Mouse (Mus musculus) liver, adult (tissue): ENCODE measurements around the gene Dcp1a.
A peak's percentile ranks its signal among the peaks of the same experiment; 100 is the strongest.

Experiments
- GATA4 ChIP-seq: IDR thresholded peaks from 2 replicates; pipeline ENCODE4 v1.6.1; 2014; ENCODE audit warnings: mild to moderate bottlenecking, low read length; ENCODE audit not compliant: insufficient replicate concordance

Gene Dcp1a

GRCm38 (mm10) chr14:30548965-30549776, 69.8 kb downstream of the Dcp1a start:
- TF ChIP-seq GATA4, result peak; percentile 10; the same call in 1 of the 2 replicates

DNA sequence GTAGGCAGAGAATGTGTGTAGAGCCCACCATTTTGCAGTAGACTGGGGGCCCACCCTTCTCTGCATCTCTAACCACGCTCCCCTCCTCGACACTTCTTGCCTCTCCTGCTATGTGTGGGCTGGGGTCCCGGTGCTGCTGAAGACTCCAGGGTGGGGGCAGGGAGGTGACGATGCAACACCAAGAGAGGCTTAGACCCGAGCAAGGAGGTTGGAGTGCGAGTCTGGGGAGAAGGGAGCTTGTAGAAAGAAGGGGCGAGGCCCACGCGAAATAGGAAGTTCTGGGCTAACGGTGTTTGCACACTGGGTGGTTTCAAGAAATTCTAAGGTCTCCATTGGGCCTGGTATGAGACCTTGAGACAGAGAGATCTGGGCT, 70.4 kb downstream of the Dcp1a start:
- no peak for TF ChIP-seq GATA4

DNA sequence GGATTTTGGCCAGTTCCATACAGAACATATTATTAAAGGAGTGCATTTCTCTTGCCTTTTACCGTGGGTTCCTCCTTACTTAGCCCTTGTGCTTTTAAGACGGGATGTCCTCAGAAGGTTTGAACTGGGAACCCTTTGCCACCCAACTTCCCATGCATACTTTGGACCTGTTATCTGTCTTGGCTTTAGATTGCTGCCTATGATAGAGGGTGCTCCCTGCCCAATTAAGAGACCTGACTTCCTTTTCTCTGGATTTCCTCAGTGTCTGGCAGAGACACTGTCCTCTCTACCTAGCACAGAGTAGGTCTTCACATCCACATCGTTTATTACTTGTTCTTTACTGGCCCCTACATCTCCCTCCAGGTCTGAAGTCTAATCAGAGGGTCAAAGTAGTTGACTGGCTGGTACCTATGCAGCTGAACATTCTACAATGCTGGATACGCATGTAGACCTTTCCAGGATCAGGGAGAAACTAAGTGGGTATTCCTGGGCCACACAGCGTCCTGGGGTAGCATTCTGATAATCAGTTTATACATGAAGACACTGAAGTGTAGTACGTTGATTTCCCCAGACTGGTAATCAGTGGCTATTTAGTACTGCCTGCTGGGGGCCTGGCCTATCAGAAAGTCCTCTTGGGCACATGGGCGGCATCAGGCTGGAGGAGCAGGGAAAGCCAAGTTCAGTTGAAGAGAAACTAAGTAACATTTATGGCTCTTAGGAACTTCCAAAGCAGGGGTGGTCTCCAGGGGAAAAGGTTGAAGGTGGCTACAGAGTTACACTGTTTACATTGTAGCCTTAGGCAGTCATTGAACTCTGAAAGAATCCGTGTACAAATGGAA, 71.1 kb downstream of the Dcp1a start:
- no peak for TF ChIP-seq GATA4

DNA sequence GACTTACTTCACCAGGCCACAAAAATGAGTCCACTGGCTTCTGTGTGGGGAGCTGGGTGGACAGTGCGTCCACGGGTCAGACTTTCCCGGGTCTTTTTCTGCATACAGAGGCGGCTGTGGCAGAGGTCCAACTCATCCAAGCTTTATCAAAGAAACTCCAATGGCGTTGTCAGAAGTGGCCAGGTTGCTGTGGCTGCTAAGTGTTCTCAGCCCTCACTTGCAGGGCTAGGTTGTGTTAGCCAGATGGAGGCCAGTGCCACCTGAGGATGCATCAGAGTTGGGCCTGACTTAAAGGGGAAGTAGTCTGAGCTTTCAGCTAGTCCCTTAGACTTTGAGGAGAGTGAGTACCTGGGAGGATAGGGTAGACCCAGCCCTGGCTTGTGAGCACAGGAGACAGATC, 72.2 kb downstream of the Dcp1a start:
- TF ChIP-seq GATA4, result no peak

DNA sequence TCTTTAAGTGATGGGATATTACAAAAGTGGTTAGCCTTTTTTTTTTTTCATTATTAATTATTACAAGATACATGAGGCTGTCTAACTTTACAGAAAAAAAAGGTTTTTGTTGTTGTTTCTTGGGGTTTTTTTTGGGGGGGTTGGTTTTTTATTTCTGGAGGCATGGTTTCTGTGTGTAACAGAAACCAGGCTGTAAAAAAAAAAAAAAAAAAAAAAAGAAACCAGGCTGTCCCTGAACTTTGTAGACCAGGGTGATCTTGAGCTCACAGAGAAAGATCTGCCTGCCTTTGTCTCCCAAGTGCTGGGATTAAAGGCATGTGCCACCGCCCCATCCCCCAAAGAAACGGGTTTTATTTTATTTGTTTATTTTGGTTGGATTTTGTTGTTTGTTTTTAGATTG, 72.6 kb downstream of the Dcp1a start:
- no peak for TF ChIP-seq GATA4

- TF ChIP-seq GATA4, result no peak
These were observed 73.8 kb downstream of the Dcp1a start for GRCm38 (mm10) chr14:30553185-30553584.

DNA sequence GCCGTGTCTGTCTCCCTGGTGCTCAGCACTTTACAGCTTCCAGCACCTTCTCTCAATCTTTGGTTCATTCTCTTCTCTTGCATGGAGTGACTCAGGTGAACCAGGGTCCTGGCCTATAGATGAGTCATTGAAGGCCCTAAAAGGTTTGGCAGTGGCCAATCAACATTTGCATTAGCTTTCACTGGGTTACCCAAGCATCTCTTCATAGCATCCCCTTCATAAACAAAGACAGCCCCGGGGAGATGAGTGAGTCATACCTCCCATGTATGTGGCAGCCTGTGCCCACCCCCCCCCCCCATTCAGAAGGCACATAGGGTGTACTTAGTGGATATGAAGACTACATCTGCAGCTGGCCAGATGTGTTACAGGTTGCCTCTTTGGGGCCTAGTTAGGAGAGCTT, 77.3 kb downstream of the Dcp1a start:
- no peak for TF ChIP-seq GATA4

DNA sequence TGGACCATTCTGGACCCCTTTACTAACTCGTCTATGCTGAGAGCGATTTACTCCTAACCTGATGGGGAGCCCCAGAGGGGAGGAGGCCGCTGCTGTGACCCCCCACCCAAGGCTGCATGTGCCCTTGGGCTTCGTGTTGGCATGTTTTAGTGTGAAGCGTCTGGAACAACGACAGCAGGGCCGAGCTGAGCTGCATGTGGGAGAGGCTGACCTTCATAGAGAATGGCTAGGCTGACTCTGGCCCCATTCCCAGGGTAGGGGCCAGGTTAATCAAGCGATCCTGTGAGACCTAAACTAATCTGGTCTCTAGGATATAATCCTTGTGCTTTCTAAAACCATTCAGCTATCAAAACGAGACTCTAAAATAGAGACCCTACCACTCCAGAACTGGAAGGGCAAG, 78.4 kb downstream of the Dcp1a start:
- TF ChIP-seq GATA4, result no peak

DNA sequence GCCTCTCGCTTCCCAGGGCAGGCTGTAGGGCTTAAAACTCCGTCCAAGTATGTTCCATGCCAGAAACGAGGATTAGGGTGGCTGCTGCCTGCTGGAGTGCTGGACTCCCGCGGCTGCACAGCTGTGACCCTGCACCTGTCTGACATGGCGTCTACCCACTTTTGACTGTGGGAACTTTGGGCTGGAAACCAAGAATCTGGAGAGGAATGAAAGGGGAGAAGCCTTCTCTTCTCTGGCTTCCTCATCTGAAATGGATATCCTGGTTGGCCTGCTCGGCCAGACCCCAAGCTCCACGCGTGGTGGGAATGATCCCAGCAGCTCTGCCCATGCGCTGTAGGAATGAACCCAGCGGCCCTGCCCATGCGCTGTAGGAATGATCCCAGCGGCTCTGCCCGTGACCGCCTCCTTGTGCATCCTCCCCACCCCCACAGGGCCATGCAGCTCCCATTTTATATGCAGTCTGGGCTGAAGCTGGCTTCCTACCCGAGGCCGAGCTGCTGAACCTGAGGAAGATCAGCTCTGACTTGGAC, 80.1 kb downstream of the Dcp1a start:
- TF ChIP-seq GATA4, result no peak

DNA sequence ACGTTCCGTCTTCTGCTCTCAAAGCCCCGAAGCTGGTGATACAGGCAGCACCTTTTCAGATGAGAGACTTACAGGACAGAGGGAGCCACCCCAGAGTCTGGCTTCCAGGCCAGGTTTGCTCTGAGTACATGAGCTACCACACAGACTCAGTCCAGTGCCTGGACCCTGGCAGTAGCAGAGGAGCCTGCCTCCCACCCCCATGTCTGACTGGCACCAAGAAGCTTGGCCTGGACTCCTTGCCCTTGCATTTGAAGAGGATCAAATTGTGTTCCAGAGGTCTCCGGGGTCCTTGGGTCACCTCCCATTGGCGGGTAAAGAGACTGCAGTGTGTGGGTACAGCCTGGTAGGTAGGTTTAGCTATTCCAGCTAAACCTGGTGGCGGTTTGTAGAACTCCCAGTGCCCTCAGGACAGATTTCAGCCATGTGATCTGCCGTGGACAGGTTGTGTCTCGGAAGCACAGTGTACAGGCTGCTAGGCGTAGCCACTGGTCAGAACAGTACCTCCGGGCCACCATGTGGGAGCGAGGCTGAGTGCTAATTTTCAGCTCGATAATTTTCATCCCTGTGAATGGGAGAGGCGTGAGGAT, 81.6 kb downstream of the Dcp1a start:
- TF ChIP-seq GATA4, result no peak

DNA sequence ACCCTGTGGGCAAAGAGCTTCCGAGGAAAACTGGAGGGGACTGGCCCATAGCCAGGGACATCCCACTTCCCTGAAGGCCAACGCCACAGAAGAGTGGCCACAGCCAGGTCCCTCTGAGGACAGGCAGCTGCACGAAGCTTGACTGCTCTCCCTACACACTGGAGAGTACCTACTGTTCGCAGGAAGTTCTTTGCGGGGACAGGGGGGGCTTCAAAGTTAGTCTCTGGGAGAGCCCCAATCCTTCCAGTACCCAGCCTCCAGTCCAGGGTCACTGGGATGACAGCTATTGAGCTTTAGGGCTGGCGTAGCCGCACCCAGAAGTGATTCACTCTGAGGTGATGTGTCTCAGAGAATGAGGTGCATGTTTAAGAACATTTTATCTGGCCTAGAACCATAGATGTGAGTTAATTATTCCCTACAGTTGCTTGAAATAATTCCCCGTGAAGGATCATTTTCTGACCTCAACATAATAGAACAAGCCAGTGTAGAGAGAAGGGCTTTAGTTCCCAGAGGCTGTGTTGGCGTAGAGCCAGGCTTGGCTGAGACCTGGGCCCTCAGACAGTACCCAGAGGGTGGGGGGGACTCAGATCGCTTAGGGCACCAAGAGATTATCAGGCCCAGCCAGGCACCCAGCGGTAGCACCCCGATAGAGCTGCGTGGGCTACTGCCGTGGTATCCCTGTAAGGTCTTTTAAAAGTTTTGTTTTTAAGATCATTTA, 82.3 kb downstream of the Dcp1a start:
- no peak for TF ChIP-seq GATA4

- TF ChIP-seq GATA4, result no peak
These were observed 83.0 kb downstream of the Dcp1a start for GRCm38 (mm10) chr14:30562343-30562742.

DNA sequence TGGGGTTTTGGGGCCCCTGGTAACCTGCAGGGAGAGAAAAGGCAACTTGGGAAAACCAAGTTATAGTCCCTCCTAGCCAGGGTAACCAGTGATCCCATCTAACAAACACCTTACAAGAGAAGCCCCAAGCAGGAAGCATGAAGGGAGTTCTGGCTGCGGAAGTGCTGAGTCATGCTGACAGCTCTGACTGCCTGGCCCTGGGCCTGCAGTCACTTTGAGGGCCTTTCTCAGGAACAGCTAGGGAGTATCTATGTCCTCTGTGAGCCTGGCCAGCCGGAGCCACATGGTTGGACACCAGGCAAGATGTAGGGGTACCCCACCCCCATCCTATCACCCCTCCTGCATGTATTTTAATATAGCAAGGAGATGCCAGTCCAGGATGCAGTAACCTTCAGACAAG, 85.1 kb downstream of the Dcp1a start:
- no peak for TF ChIP-seq GATA4

DNA sequence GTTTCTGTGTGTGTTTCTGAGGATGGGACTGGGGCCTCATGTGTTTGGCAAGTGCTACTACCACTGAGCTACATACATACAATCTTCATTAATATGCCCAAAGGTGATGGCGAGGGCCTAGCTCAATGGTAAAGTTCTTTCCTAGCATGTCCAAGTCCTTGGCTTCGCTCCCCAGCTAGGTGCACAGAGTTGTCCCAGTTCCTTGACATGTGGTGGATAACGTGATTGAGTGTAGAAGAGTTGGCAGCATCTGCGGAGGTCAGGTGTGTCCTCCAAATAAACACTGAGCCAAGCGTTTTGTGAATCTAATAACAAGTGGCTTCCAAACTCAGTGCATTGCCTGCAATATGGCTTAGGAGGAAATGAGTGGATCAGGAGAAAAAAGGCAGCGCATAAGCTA, 87.0 kb downstream of the Dcp1a start:
- TF ChIP-seq GATA4, result no peak

- no peak for TF ChIP-seq GATA4
These were observed 88.7 kb downstream of the Dcp1a start for GRCm38 (mm10) chr14:30568016-30568415.
